Mouse (Mus musculus) C2C12 (cell line): ENCODE measurements around the gene Socs3. TPM values are rescaled to one million over a fixed set of nuclear protein-coding genes. Genes with fewer than 3 reads are reported as not detected.

Experiments used
- H3K27me3 ChIP-seq: one replicate; pipeline ENCODE4 v1.6.1; 2011; ENCODE audit not compliant: control insufficient read depth, insufficient read depth, insufficient read length
- H3K36me3 ChIP-seq: one replicate; pipeline ENCODE4 v1.6.1; 2011; ENCODE audit not compliant: control insufficient read depth, insufficient read depth
- H3K4me3 ChIP-seq: one replicate; pipeline ENCODE4 v1.5.1; 2011; ENCODE audit warnings: mild to moderate bottlenecking, control low read depth; ENCODE audit not compliant: poor library complexity, insufficient read depth, severe bottlenecking
- H3K79me2 ChIP-seq: one replicate; pipeline ENCODE4 v1.6.1; 2011; ENCODE audit not compliant: control insufficient read depth, insufficient read depth
- H3K79me3 ChIP-seq: one replicate; pipeline ENCODE4 v1.6.1; 2011; ENCODE audit warnings: low read depth, control low read depth
- H3ac ChIP-seq: one replicate; pipeline ENCODE3; 2011; ENCODE audit warnings: low read depth; ENCODE audit not compliant: control insufficient read depth, insufficient read length
- CEBPB ChIP-seq: IDR thresholded peaks from one replicate; pipeline ENCODE4 v1.6.1; 2011; ENCODE audit warnings: low read depth, mild to moderate bottlenecking, control low read depth, moderate library complexity
- CTCF ChIP-seq: IDR thresholded peaks from one replicate; pipeline ENCODE4 v1.5.1; 2011; ENCODE audit not compliant: control insufficient read depth, insufficient read depth, insufficient read length
- FOSL1 ChIP-seq: IDR thresholded peaks from one replicate; pipeline ENCODE4 v1.8.0; 2011; ENCODE audit warnings: mild to moderate bottlenecking, low read length; ENCODE audit not compliant: poor library complexity, insufficient read depth, severe bottlenecking
- MAX ChIP-seq: IDR thresholded peaks from one replicate; pipeline ENCODE4 v1.6.1; 2011; ENCODE audit warnings: mild to moderate bottlenecking, control low read depth
- MYOD1 ChIP-seq: IDR thresholded peaks from one replicate; pipeline ENCODE4 v1.6.1; 2011; ENCODE audit warnings: low read depth; ENCODE audit not compliant: control insufficient read depth, insufficient read length
- MYOG ChIP-seq: IDR thresholded peaks from one replicate; pipeline ENCODE4 v1.6.1; 2011; ENCODE audit not compliant: control insufficient read depth, insufficient read length; ENCODE audit errors: extremely low read depth
- USF1 ChIP-seq: IDR thresholded peaks from one replicate; pipeline ENCODE4 v1.6.1; 2011; ENCODE audit warnings: low read depth, mild to moderate bottlenecking, control low read depth, moderate library complexity
- polyA plus RNA-seq: library from polyadenylated mRNA; unstranded; fragments of >200 nt; fragmentation: generic; extraction: Trizol; gene quantifications from one replicate; pipeline ENCODE4 v1.2.1, GENCODE M21; 2012; ENCODE audit warnings: missing spikeins

The Socs3 gene
- polyA plus RNA-seq, 1 experiment: 12.5 TPM

DNA sequence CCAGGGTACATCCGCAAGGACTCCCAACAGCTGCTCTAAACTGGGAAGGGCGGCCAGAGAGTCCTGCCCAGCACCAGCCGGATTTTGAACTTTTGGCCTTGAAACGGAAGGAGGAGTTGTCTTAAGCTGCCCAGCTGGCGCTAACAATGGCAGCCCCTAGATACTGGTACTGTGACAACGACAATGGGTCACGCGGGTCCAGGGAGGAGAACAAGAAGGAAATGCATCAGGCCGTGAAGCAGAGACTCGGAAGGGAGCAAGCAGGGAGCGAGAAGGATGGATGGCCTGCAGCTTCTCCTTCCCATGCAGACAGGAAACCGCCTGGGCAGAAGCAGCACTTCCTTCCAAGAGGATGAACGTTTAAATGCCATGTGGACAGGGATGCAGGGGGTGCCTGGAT, 14.2 kb downstream of the Socs3 start:
- Histone ChIP-seq H3K79me3 (no peaks in the 10 kb centered on the region), H3K4me3 (no peak overlapping the region), H3K79me2 (no peaks in the 10 kb centered on the region), H3K27me3 (no peaks in the 10 kb centered on the region), H3ac (no peak overlapping the region), H3K36me3 (no peaks in the 10 kb centered on the region)
- no peak for TF ChIP-seq MAX
- TF ChIP-seq CEBPB: no peak
- TF ChIP-seq FOSL1: no peak
- no peak for TF ChIP-seq USF1
- no peak for TF ChIP-seq MYOD1
- no peak for TF ChIP-seq CTCF
- TF ChIP-seq MYOG: no peak

DNA sequence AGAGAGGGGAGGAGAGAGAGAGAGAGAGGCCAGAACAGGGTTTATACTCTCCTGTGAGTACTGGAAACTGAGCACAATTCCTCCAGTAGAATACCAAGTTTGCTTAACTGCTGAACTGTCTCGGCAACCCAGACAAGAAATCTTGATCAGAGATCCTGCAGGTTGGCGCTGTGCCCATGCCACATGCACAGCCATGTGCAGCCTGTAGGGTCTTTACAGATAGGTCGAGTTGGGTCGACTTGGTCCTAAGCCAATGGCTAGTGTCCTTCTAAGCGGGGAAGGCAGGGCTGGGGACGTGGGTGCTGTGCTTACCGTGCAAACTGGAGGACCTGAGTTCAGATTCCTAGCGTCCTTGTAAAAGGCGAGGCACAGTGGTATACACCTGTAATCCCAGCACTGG, 15.0 kb downstream of the Socs3 start:
- no peaks in the 10 kb centered on the region for H3K27me3 ChIP-seq
- no peaks in the 10 kb centered on the region for H3K36me3 ChIP-seq
- TF ChIP-seq CEBPB (no peak), MYOG (no peak), MYOD1 (no peak), USF1 (no peak), CTCF (no peak), FOSL1 (no peak), MAX (no peak)
- H3K4me3 ChIP-seq: no peak overlapping the region
- no peaks in the 10 kb centered on the region for H3K79me2 ChIP-seq
- no peaks in the 10 kb centered on the region for H3K79me3 ChIP-seq
- H3ac ChIP-seq: no peak overlapping the region

DNA sequence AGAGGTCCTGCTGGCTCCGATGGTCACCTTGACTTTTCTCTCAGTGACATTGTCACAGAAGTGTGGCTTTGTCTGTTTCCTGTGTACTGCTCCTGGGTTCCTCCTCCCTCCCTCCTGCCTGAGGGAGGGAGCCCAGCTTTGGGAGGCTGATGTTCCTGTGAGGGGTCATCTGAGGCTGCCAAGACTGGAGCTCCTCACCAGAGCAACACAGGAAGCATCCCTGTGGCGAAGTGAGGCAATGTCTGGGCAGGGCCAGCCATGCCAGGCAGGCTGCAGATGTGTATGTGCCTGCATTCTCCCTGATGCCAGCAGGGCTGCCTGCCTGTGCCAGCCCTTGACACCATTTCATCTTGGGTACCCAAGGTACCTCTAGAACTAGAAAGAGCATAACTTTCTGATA, 15.8 kb downstream of the Socs3 start:
- Histone ChIP-seq H3ac (no peak overlapping the region), H3K4me3 (no peak overlapping the region), H3K79me3 (no peaks in the 10 kb centered on the region), H3K27me3 (no peaks in the 10 kb centered on the region), H3K79me2 (no peaks in the 10 kb centered on the region), H3K36me3 (no peaks in the 10 kb centered on the region)
- TF ChIP-seq MAX (no peak), CEBPB (peak; percentile 75)

GRCm38 (mm10) chr11:117952174-117952933, 17.5 kb downstream of the Socs3 start:
- no peaks in the 10 kb centered on the region for H3K79me2 ChIP-seq

GRCm38 (mm10) chr11:117951391-117951790, 18.5 kb downstream of the Socs3 start:
- Histone ChIP-seq H3K36me3 (no peaks in the 10 kb centered on the region), H3K27me3 (no peaks in the 10 kb centered on the region), H3K4me3 (no peak overlapping the region), H3K79me3 (no peaks in the 10 kb centered on the region), H3K79me2 (no peaks in the 10 kb centered on the region), H3ac (no peak overlapping the region)
- no peak for TF ChIP-seq MYOD1
- TF ChIP-seq CEBPB: no peak
- TF ChIP-seq CTCF: no peak
- no peak for TF ChIP-seq MAX
- TF ChIP-seq FOSL1: no peak

More at GRCm38 (mm10) chr11:117952174-117952933, 17.5 kb downstream of the Socs3 start:
- Histone ChIP-seq H3K36me3 (no peaks in the 10 kb centered on the region), H3K4me3 (no peak overlapping the region), H3K79me3 (no peaks in the 10 kb centered on the region), H3ac (no peak overlapping the region), H3K27me3 (no peaks in the 10 kb centered on the region)
- TF ChIP-seq CTCF (no peak), MAX (no peak), FOSL1 (no peak), CEBPB (no peak), MYOG (no peak), USF1 (no peak), MYOD1 (no peak)

DNA sequence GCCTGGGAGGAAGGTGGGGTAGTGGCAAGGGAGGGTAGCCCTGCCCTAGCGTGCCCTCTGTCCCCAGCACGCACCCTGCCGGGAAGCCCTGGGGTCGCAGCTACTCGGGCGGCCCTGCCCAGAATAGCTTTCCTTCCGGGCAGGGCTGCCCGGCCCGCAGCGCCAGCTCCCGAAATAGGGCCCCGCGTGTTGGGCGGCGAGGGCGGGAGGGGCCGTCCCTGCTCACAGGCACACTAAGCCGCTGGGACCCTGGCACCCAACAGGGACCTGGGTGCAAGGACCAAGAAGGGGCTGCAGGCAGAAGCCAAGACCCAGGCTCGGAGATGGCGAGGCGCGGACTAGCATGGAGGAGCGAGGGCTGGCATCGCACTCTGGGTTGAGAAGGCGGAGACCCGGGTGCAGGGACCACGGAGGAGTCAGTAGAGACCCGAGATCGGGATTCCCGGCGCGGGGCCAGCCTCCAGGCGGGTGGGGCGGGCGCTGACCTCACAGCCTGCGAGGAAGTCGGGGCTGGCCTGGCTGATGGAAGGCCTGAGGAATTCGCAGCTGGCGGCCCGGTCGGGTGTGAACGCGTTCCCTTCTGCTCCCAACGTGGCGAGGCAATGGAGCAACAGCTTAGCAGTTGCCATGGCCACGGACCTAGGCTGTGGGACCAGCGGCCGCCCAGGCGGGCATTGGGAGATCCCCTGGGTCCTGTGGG, 20.3 kb downstream of the Socs3 start:
- Histone ChIP-seq H3K27me3 (no peaks in the 10 kb centered on the region), H3K4me3 (no peak overlapping the region)
- TF ChIP-seq MYOG (no peak), MYOD1 (peak; percentile 71), MAX (peak; percentile 96), CTCF (peak; percentile 59), CEBPB (peak; percentile 65), FOSL1 (no peak)

More for the DNA sequence above, 20.3 kb downstream of the Socs3 start:
- H3ac ChIP-seq: peak overlapping the region; percentile 78
- no peaks in the 10 kb centered on the region for H3K79me3 ChIP-seq
- H3K79me2 ChIP-seq: no peaks in the 10 kb centered on the region
- H3K36me3 ChIP-seq: no peaks in the 10 kb centered on the region
